Mouse (Mus musculus) monocyte, adult 2 months (primary cell): ENCODE results near the gene Igf2bp1.

Experiments used
- DNase-seq, 2 experiments: peaks; one replicate each; pipeline ENCODE4 v3.0.0; 2022; ENCODE audit warnings: low spot score in 2 of 2, low read depth in 1 of 2

Igf2bp1 gene

GRCm38 (mm10) chr11:96007516-96008235 lies 1.9 kb upstream of the Igf2bp1 start:
- DNase-seq, result peak in 1 of 2 experiments; percentile 3

DNA sequence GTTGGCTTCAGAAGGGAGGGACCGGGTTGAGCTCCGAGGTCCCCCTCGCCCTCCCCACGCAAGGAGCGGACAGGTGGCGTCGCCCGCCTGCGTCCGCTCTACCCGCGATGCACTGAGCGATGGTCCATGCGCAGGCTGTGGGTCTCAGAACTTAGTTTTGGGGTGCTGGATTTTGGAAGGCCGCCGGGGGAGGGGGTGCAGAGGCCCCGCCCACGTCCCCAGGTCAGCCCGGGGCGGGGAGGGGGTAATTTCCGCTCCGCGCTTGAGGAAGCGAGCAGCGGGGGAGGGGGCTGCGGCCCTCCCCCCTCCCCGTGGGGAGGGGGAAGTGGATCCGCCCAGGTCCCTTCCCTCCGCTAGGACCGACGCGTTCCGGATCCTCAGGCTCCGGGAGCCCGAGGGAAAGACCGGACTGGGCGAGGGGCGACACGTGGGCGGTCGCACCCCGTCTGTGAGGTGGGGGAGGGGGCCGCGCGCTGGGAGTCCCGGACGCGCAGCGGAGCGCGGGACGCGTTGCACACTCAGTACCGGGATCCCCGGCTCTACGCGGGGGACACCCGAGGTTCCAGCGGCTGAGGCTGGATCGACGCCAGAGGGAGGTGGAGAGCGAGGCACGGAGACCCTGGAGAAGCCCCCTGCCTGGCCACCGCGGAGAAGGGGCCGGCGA lies 1.2 kb upstream of the Igf2bp1 start:
- no peak for DNase-seq

DNA sequence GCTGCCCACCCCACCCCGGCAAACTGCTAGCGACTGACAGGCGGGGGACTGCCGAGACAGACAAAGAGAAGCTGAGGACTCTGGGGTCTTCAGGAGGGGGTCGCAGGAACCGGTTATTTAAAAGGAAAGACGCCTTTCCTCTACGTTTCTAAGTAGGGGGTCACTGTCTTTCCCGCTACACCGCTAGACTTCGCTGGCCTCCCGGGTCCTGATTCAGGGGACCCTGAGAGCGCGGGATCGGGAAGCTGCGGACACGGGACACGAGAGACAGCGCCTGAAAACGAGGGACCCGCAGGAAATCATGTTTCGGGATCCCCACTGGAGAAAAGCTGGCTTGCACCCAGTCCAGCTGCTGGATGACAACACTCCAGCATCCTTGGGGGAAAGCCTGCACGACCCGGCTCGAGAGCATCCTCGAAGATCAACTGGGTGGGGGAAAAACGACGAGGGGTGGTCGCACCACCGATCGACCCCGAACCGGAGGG lies 669 bp upstream of the Igf2bp1 start:
- DNase-seq, result no peak

DNA sequence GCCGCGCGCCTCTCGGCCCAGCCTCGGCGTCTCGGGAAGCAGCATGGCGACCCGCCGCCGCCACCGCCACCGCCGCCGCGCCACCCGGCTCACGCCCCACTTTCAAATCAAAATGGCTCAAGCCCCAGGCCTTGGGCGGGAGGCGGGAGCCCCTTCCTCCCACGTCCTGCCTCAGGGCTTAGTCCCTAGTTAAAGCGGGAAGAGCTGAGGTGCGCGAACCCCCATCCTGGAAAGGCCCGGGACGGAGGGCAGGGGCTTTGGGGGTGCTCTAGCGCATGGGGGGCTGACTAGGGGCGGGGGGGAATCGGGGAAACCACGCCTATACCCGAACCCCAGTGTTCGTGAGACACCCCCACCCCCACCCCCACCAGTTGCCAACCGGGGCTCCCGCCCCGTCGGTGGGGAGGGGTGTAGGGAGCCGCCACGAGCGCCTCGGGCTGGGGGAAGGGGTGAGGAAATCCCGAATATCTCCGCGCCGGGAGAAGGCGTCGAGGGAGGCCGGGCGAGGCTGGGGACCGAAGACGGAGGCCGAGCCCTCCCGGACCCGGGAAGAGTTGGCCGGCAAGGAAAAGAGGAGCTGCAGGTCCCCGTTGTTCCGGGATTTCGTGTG lies 842 bp downstream of the Igf2bp1 start:
- no peak for DNase-seq

DNA sequence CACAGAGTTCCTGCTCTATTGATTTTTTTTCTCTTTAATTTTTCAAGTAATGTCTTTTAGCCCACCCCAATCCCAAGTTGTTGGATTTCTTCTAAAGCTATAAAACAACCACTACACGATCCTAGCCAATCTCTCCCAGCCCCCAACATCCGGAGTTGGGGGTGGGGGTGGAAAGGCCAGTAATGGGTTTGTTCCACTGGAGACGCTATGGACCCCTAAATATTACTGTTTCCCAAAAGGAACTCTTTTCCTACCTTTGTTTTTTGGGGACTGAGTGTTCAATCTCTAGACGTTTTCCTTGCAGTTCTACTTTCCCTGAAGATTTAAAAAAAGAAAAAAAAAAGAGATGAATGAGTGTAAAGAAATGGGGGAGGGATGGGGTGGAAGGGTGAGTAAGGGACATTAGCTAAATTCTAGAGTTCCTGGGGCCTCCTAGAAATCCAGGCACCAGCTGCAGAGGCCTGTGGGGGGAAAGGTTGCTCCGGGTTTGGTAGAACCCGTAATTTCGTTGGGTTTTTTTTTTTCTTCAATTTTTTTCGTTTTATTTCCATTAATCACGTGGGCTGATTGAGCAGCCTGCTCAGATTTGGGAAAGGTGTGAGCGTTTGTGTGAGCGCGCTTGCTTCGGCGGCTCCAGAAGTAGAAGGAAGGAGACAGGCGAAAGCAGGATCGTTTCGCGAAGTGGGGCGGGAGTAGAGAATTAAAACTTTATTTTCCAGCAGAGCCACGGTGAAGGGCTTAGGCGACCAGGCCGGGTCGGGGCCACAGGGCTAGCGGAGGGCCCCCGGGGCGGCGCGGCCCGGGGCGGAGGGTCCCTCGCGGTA lies 1.6 kb downstream of the Igf2bp1 start:
- no peak for DNase-seq

- DNase-seq, result no peak
These were observed 2.4 kb downstream of the Igf2bp1 start for GRCm38 (mm10) chr11:96003100-96003900.

- no peak for DNase-seq
These were observed 11.6 kb downstream of the Igf2bp1 start for GRCm38 (mm10) chr11:95994151-95994550.

DNA sequence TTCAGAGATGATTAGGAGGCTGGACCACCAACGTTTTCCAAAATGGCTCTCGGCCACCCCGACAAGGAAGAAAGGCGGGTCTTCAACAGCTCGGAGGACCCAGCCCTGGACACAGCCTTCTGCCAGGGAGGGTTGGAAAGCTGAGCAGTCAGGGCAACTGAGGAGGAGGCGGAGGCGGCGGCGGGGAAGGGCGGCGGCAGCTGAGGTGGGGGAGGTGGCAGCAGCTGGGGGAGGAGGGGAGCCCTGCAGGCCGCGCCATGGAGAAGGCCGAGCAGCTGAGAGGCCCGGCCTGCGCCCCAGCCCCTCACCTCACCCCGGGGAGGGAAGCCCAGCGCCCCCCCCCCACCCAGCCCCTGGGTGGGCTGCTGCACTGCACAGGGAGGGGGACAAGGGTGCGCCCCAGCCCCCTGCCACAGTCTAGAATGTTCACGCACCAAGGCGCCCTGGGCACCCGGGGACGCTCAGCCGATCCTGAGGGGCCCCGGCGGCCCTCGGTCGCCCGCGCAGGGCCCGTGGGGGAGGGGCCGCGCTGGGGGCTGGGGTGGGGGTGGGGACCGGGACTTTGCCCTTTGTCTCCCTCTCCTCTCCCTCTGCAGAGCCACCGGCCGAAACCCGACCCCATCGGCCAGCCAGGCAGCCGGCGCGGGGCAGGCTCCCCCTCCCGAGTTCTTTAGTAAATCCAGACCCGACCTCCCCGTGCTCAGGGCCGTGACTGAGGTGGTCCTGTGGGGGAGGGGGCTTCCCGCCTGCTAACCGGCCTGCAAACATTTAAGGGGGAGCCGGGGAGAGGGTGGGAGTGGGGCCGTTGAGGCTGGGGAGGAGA lies 14.6 kb downstream of the Igf2bp1 start:
- no peak for DNase-seq

GRCm38 (mm10) chr11:95990431-95990830 lies 15.3 kb downstream of the Igf2bp1 start:
- DNase-seq, result no peak

- no peak for DNase-seq
These were observed 15.9 kb downstream of the Igf2bp1 start for GRCm38 (mm10) chr11:95989864-95990263.

- DNase-seq, result no peak
These were observed 17.2 kb downstream of the Igf2bp1 start for GRCm38 (mm10) chr11:95988533-95988932.

DNA sequence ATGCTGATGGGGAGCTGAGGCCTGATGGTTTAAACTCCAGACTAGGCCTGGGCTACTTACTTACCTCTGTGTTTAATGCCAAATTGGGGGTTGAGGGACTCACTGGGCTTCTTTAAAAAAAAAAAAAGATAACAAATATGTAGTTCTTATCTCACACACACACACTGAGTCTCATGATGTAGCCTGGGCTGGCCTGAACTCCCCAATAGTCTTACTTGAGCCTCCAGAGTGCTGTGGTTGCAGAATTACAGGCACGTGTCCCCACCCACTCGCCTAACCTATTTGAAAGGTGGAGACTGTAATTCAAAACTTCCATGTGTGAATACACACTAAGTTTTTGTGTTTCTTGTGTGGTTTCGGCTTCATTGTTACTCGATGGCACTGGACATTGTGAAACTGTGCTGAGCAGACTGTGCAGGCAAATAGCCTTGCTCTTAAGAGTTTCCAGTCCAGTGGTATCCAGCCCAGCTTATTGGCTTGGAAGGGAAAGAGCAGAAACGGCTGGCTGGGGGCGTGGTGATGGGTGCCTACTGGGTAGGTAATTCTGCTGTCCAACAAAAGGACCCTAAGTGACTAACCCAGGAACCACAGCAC lies 17.8 kb downstream of the Igf2bp1 start:
- DNase-seq, result no peak

- no peak for DNase-seq
These were observed 23.3 kb downstream of the Igf2bp1 start for GRCm38 (mm10) chr11:95982475-95982874.

GRCm38 (mm10) chr11:95981804-95982203 lies 23.9 kb downstream of the Igf2bp1 start:
- DNase-seq, result no peak

DNA sequence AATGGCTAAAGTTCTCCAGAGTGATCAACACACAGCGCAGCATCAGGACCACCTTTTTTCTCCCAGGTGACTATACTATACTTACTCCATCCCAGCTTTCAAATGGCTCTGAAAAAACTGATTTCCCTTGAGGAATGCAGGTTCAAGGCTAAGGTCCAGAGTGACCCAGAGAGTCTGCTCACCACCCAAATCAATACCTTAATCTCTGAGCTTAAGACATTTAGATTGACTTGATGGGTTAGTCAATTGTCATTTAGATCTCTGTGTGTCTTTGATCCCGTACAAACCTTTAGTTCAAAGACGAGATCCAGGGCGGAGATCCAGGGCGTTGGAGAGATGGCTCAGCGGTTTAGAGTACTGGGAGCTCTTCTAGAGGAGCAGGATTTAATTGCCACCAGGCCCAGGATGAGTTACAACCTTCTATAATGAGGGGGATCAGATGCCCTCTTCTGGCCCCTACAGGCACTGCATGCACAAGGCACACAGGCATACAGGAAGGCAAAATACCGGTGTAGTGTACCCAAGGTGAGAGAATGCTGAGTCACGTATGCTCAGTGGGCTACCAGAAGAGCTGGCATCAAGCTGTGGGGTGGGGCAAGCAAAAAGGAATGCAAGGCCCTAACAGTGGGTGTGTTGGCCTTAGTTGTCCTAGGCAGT lies 24.9 kb downstream of the Igf2bp1 start:
- DNase-seq, result peak in 1 of 2 experiments; percentile 25

DNA sequence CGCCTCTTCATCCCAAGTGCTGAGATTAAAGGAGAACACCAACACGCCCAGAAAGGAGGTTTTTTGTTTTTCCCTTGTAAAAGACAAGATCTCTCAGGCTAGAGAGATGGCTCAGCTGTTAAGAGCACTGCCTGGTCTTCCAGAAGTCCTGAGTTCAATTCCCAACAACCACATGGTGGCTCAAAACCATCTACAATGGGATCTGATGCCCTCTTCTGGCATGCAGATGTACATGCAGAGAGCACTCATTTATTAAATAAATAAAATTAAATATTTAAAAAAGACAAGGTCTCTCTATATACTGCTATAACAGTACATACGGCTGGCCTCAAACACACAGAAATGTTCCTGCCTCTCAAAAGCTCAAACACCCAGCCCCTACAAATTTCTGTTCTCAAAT lies 27.3 kb downstream of the Igf2bp1 start:
- DNase-seq, result no peak

DNA sequence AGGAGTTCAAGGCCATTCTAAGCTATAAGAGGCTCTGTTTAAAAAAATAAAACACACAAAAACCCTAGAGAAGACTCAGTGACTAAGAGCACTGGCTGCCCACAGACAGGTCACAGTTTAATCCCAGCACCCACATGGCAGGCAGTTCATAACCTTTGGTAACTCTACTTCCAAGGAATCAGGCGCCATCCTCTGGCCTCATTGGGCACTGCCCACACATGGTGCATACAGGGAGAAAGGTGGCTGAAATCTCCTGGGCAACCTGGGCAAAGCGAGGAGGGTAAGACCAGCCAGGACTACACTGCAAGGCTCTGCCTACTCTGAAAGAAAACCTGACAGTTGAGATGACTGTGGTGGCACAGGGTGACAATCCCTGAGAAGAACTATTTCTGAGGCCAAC lies 29.4 kb downstream of the Igf2bp1 start:
- no peak for DNase-seq

DNA sequence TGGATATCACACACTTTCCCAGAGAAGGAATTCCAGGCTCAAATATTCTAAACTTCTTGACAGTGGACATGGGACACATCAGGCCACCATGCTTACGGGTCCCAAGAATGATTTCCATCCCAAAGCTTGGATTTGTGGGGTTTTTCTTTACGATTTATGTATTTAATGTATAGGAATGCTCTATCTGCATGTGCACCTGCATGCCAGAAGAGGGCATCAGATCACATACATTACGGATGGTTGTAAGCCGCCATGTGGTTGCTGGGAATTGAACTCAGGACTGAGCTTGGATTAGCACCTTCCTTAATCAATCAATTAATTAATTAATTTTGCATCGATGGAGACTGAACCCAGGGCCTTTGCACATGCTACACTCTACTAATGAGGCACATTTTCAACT lies 30.0 kb downstream of the Igf2bp1 start:
- no peak for DNase-seq

DNA sequence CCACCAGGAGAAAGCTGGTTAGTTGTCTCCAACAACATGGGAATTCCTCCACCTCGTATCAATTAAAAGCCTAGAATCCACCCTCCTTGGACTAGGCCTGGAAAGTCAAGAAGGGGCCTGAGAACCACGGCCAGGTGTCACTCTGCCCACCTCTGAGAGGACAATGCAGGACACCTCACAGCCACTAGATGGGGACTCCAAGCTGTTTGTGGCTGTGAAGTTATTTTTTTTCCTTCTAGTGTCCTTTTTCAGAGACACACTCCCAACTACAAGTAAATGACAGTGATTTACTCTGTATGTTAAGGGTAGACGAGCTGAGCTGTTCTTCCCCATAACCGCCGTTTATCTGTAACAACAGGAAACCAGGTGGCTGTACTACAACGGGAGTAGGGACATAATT lies 32.6 kb downstream of the Igf2bp1 start:
- no peak for DNase-seq
